Mouse (Mus musculus): ENCODE measurements at regions not wholly inside any gene's neighbourhood (a gene's known extent, or its start where the extent isn't known, plus 50 kb on each side); places are given as distances from the start of the nearest gene placed in this dataset.

DNA sequence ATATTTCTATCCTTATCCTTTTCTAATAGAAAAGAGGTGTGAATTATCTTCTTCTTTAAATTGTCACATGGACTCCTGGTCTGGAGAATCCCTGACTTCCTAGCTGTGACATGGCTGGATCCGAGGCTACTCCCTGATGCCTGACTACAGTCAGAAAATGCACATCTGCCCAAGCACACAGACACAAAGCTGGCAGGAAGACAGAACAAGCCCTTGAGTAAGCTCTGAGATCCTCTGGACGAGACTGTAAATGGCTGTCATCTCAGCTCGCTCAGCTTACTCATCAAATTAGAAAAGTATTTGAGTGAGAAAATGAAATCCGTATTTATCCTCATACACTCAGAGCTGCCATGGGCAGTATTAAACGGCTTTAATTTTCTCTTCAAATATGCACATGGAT is 521.0 kb upstream of the Intu start:
- no peak for DNase-seq (ENCODE audit: extremely low spot score in 1 of 2, low spot score in 1 of 2)

DNA sequence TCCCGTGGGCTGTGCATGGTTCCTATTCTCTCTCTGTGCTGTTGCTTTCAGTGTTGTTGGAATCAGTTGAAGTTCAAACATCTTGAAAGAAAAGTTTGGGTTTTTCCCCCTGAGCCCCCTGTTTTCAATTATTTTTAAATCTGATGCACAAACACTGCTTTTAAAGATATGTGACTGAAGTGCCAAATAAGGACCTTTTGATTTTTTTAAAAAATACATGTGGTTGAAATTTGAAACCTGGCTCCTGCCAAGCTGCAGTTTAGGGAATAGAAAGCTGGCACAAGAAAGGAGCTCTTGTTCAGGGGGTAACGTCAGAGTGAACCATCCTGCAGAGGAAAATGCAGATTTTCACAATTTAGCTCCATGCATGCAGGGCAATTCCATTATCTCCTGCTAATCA is 509.4 kb upstream of the Intu start:
- DNase-seq (ENCODE audit: extremely low spot score in 1 of 2, low spot score in 1 of 2), result no peak

DNA sequence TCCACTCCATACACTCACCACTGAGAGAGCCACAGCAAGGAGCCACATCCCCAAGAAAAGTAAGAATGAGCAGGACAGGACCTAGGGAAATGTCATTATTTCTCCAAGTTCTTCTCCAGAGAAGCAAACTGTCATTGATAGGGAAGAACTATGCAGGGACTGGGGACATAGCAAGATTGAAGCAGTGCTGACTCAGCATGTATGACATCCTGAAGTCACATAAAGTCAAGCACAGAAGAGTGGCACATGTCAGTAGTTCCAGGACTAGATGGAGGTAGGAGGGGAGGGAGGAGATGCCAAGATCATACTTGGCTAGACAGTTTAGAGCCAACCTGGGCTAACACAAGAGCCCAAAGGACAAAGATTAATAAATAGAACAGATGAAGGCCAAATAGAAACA is 503.4 kb upstream of the Intu start:
- no peak for DNase-seq (ENCODE audit: extremely low spot score in 1 of 2, low spot score in 1 of 2)

DNA sequence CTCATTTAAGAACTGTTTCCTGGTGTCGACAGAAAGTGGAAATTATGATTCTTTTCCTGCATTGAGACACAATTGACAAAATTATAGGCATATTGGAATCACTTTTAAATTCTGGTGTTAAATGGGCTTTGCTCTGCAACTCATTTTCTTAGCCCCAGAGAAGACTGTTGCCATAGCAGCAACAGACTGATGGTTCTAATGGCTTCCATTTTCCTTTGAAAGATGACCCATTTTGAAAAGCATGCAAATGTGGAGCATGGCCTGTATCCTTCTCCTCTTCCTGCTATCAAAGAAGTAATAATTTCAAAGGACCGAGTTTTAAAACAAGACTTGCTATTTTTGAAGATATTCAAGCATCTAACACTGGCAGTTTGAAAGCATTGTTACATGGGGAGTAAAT is 494.9 kb upstream of the Intu start:
- DNase-seq (ENCODE audit: extremely low spot score in 1 of 2, low spot score in 1 of 2), result no peak

DNA sequence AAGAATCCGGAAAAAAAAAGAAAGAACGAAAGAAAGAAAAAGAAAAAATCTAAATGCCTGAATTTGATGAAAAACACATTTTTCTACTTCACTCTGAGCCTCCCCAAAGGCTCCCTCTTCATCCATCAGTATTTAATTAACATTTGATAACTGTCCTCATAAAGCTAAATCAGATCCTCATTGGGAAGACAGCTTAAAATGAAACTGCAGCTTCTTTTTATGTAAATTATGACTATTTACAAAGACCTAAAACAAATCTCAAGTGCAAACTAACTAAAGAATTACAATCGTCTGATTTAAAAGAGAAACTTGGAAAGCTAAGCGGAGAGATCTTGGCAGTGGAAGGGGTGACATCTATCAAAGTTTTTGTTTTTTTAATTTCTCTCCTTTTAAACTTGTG is 481.4 kb upstream of the Intu start:
- DNase-seq (ENCODE audit: extremely low spot score in 1 of 2, low spot score in 1 of 2), result no peak

DNA sequence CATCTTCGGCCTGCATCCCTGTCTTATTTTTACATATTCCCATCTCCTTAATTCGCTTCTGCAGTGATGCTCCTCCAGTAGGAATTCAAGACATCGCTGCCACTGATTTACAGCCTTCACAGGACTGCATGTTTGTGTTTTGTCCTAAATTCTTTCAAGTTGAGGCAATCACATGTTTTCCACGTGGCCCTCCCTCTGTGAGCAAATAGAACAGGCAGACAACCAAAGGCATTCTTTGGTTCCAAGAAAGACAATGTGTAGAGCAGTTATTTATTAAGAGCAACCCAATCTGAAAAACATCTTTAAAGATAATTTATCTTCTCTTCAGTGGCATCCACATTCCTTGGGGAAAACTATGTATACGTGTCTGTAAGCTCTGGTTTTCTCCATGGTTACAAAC is 472.8 kb upstream of the Intu start:
- DNase-seq (ENCODE audit: extremely low spot score in 1 of 2, low spot score in 1 of 2), result no peak

DNA sequence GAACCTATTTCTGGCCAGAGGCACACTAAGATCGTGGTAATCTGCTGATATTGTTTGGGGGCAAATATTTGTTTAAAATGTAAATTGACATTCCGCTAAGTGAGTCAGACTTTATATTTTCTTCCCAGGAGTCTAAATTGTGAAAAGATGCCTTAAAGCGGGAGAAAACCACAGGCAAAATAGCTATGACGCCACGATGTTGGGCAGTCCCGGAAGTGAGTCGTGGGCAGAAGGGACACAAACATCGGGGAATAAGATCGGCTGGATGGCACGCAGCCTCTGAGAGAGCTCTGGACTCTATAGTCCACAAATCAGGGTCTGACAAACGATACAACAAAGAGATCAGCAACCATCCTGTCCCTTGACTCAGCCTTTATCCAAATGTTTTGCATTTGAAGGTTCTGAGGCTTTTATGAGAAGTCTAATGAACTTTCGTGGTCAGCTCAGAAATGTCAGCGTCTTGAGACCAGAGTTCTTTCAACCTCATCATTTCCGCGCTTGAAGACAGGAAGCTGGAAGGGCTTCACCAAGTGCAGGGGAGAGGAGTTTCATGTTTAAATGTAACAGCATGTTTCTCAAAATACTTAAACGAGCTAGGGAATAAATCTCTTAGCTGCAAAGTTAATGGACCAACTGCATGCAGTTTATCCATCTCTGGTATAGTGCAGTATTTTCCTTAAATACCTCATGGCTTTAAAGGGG is 472.2 kb upstream of the Intu start:
- no peak for DNase-seq (ENCODE audit: extremely low spot score in 1 of 2, low spot score in 1 of 2)

DNA sequence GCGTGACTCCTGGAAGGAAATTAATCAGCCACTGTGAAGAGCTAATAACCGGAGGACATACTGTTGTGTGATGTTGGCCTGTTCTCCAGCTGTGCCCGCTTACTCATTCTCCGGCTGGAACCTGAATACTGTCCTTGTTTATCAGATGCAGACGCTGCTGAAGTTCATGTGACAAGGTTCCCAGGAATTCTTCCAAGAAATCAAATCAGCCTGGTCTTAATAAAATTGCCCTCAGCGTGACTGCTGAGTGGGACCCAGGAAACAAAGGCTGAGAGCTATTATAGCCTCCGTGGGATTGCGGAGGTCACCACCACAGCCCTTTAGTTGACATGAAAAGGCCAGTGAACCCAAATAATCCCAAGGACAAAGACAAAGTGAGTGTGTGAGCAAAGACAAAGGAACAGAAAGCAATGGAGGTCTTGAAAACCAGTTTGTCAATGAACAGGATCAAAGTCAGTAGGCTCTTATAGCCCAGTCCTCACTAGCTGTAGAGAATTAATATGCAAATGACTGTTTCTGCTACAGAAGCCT is 460.9 kb upstream of the Intu start:
- no peak for DNase-seq (ENCODE audit: extremely low spot score in 1 of 2, low spot score in 1 of 2)

DNA sequence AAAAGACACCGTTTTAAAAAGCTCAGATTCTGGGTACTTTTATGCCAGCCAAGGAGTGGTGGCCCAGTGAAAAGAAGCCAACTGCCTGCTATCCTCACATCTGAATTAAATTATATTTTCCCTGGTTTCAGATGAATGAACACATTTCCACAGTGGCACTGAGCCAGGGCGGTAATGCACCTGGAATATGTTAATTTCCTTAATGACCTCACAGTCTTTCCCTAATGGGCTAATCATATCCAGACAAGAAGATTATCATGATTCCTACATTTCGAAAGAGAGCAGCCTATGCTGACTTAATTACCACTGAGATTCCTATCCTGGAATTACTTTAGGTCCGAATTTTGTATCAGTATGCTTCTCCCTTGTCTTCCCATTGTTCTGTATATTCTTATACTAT is 454.3 kb upstream of the Intu start:
- DNase-seq (ENCODE audit: extremely low spot score in 1 of 2, low spot score in 1 of 2), result no peak

DNA sequence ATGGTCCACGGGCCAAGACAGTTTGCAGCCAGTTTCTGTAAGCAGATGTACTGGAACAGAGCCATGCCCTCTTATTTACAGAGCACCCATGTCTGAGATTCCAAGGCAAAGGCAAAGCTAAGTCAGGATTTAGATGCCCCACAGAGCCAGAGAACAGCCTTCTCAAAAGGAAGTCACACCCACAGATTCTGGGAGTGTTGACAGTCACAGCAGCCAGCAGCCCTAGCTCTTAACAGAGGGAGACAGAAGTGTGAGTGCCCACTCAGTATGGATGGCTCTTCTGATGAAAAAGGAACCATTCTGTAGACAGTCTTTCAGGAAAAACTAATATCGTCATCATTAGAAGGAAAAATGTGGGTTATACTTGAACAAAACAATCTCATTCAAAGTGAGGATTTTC is 446.0 kb upstream of the Intu start:
- no peak for DNase-seq (ENCODE audit: extremely low spot score in 1 of 2, low spot score in 1 of 2)

DNA sequence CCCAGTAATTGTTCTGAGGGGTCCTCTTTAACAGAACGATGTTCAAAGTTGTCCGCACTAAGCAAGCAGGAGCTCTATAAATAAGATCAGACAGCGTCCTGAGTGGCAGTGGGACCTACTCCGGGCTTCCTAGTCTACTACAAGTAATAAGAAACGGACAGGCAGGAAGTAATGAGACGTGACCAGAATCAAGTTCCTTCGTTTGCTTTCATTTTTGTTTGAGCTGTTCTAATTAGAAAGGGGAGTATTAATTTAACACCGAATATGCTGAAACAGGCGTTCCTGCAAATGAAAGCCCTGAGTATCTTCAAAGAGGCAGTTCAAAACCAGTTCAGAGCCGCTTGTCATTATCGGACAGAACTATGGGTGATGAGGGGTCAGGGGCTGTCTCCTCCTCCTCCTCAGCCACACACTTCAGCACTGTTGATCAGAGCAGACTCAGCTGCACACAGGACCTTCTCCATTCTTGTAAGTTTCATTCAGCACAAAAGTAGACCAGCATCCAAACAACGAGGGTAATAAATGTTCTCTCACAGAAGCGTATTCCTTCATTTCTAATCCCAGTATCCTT is 439.2 kb upstream of the Intu start:
- DNase-seq (ENCODE audit: extremely low spot score in 1 of 2, low spot score in 1 of 2), result no peak

DNA sequence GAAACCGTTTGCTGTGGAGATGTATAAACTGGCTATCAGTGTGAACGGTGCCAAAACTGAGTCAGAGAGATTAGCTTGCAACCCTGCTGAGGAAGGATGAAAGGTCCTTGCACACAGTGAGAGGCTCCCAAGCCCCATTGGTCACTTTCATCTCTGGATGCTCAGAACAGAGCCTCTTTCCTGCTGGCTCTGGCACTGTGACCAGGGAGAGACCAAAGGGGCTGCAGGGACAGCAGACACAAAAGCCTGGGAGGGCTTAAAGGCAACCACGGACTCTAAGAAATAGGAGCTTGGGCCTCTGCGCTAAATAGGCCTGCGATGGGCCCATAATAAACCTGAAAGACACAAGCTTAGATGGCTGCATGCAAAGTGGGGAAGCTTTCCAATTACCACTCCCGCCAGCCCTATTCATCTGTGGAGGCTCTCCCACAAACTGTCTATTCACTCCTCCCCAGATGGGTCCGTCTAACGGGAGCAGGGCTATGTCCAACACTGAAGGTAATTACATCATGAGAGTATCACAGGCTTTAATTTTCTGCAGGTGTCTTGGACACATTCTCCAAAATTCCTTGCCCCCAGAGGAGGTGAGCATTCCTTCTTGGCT is 438.2 kb upstream of the Intu start:
- DNase-seq (ENCODE audit: extremely low spot score in 1 of 2, low spot score in 1 of 2), result no peak

DNA sequence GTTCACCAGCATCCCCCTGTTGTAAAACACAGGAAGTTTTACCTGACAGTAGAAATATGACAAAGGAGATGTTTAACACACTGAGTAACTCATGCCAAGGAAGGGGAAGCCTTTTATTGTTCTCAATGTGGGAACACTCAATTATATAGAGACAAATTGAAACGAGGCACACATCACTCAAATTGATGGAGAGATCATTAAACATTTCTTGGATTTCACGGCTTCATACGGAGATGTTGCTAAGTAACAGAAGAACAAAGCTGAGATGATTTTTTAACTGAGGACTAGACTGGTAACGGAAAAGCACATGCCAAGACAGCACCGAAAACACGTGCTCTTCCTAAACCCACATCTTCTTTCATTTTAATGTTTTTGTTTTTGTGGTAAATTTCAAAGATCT is 437.0 kb upstream of the Intu start:
- no peak for DNase-seq (ENCODE audit: extremely low spot score in 1 of 2, low spot score in 1 of 2)

DNA sequence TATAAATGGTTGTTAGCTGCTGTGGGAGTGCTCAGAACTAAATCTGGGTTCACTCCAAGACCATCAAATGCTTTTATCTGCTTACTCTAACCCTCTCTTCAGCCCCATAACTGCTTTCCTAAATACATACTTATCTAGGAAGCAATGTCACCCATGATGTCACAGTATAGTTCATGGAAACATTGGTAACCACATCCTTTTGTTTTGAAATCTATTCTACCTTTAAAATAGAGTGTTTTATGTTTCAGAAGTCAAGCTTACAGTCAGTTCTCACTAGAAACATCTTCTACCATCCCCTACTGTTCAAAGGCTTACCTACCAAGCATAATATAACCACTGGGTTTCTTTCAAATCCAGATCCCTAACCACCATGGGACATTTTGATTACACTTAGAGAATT is 436.4 kb upstream of the Intu start:
- DNase-seq (ENCODE audit: extremely low spot score in 1 of 2, low spot score in 1 of 2), result no peak

DNA sequence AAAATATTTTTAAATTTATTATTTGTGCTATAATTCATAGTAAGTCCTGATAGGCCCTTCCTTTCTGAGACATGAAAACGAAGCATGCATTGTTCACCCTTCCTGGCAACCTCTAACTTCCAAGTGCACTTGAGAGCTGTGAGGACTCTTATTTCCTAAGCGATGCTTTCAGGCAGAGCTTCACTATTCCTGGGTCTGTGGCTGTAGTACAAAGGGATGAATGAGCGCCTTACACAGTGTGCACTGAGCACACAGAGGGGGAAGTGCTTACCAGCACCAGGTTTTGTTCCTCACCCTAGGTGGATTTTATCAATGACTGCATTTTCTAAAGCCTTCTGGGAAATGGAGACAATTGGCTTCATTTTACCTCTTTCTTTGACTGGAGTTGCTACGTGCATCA is 428.4 kb upstream of the Intu start:
- DNase-seq (ENCODE audit: extremely low spot score in 1 of 2, low spot score in 1 of 2), result no peak

DNA sequence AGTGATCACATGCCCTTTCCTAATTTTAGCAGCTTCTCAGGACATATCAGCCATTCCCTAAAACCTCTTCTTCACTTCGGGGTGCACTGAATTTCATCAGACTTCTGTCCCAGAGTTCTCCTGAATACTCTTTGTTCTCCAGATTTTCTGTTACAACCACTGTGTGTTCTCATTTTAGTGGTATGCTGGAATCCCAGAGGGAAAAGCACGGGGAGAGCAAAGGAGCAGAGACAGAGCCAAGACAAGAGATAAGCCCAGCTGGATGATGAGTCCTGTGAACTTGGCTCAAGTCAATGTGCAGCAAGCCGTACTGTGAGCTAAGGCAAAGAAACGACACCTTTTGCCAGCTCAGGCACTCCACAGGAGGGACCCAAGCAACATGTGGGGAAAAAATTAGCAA is 416.3 kb upstream of the Intu start:
- DNase-seq (ENCODE audit: extremely low spot score in 1 of 2, low spot score in 1 of 2), result no peak

DNA sequence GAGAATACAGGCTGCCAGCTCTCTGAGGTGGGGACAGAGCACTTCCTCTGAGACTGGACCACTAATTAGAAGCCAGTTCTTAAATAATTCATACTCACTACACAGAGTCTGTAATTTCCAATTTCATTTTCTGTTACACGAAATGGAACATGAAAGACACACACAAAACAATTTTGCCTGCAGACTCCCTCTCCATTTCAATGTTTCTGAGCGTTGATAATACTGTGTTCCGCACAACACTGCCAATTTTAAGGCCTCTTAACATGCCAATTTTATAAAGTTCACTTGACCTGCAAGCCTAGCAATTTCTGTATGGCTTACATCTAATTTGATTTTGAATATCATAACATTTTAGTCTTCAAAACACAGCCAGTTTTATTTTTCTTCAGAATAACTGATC is 412.5 kb upstream of the Intu start:
- DNase-seq (ENCODE audit: extremely low spot score in 1 of 2, low spot score in 1 of 2), result no peak

DNA sequence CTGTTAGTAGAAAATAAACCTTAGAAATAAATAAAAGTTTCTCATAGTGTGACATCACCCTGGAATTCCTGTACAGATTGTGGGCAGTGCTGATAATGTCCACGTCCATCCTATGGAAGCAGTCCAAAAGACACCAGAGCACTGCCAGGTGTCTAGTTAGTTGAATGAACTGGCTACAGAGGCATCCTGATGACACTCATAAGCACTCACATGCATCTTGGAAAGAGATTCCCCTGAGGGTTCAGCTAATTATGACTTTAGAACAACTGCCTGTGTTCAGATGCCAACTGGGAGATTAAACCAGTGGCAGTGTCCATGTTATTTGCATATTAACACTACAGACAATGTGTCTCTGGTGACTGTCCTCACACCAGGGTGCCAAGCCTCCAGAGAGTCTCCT is 411.6 kb upstream of the Intu start:
- no peak for DNase-seq (ENCODE audit: extremely low spot score in 1 of 2, low spot score in 1 of 2)

DNA sequence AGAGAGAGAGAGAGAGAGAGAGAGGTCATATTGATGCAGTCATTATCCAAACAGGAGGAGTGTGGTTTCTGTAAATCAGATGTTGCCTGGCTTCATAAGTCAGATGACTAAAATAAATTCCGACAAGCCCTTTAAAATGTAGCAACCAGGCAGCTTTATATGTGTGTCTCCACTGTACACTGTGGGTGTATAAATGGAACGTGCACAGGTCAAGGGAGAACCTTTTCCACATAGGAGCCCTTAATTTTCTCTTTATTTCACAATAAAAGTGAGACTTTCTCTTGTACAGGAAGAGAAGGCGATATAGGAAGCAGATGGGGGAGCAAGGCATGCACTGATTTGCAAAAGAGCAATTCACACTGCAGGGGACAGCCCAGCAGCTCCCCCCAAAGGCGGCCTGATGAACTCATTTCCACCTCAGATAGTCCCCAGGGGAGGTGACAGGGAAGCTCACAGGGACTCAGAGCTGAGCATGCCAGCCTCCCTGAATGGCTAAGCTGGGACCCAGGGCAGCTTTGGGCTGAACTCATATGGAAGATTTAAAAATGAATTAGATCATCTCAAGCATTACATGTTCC is 410.7 kb upstream of the Intu start:
- DNase-seq (ENCODE audit: extremely low spot score in 1 of 2, low spot score in 1 of 2), result peak; percentile 49 to 72

DNA sequence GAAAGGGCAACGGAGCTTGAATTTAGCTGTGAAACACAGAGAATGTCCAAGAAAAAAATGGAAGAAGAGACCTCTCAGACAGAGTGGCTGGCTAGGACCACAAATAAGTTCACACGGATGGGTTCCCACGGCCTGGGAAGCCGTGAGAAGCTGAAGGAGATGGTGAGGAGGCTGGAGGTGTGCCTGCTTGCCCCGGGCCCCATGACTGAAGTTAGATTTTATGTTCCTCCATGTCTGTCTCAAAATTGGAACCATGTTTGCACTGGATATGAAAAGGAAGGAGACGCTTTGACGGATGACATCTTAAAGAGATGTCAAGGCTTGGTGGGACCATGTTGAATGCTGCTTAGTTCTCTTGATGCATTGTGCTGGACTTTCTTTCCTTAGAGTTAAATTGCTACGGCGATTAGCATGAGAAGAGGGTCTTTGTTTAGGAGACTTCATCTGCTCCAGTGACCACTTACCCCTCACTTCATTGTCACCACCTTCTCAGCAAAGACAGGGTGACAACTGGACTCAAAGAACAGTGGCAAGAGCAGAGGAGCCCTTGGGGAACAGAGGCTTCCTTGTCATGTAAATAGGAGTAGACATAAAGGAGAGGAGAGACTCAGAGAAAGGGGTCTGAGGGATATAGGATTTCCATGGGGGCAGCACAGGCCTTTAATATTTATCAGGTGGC is 407.4 kb upstream of the Intu start:
- DNase-seq (ENCODE audit: extremely low spot score in 1 of 2, low spot score in 1 of 2), result no peak

DNA sequence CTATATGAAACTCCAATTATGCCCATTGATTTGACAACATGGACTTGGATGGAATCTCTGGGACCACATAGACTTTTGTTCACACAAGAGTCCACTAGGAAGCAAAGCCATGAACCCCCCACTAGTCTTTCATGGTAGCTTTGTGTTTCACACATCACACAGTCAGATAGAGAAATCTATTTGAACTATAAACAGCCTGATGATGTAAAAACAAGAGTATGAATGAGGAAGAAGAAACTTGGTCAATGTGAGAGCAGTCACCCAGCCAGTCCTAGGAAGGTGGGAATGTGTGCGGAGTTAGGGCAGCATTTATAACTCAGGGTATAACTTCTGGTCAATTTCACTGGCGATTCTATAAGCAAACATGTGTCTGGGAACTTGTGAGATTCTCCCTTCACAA is 404.2 kb upstream of the Intu start:
- DNase-seq (ENCODE audit: extremely low spot score in 1 of 2, low spot score in 1 of 2), result no peak
